Mouse (Mus musculus) kidney, embryonic 15.5 days (tissue): Measurements from ENCODE around the gene Ccdc51. TPM values are rescaled to one million over a fixed set of nuclear protein-coding genes. Genes with fewer than 3 reads are reported as not detected.

ENCODE experiments used
- ATAC-seq: fragments of 200-750 bp; cut with Nextera tagmentation; replicated peaks from 2 replicates; pipeline ENCODE4 v1.8.0; 2017; ENCODE audit warnings: moderate TSS enrichment; ENCODE audit not compliant: low FRiP score
- H3K27ac ChIP-seq: fragments of 300-500 bp; sonication (generic); 2 replicates; pipeline ENCODE4 v1.5.1; 2015; ENCODE audit warnings: mild to moderate bottlenecking, inconsistent platforms
- H3K27me3 ChIP-seq: fragments of 300-500 bp; sonication (generic); 2 replicates; pipeline ENCODE4 v1.6.1; 2015; ENCODE audit warnings: inconsistent platforms
- H3K36me3 ChIP-seq: fragments of 300-500 bp; sonication (generic); 2 replicates; pipeline ENCODE4 v1.6.1; 2015; ENCODE audit warnings: inconsistent platforms
- H3K4me1 ChIP-seq: fragments of 300-500 bp; sonication (generic); 2 replicates; pipeline ENCODE4 v1.6.1; 2015; ENCODE audit warnings: inconsistent platforms
- H3K4me2 ChIP-seq: fragments of 300-500 bp; sonication (generic); 2 replicates; pipeline ENCODE4 v1.6.1; 2015; ENCODE audit warnings: moderate library complexity, mild to moderate bottlenecking, inconsistent platforms
- H3K4me3 ChIP-seq: fragments of 300-500 bp; sonication (generic); replicated peaks from 2 replicates; pipeline ENCODE4 v1.5.1; 2015; ENCODE audit warnings: mild to moderate bottlenecking, inconsistent platforms
- H3K9ac ChIP-seq: fragments of 300-500 bp; sonication (generic); 2 replicates; pipeline ENCODE4 v1.6.1; 2015; ENCODE audit warnings: mild to moderate bottlenecking, inconsistent platforms
- H3K9me3 ChIP-seq: fragments of 300-500 bp; sonication (generic); replicated peaks from 2 replicates; pipeline ENCODE4 v1.6.1; 2016; ENCODE audit warnings: inconsistent platforms
- WGBS: fragments of 180-500 bp; shearing (Covaris S2); methylation state at CpG from one replicate; pipeline ENCODE4 v1.1.7; 2015; ENCODE audit warnings: mixed read lengths; 5-methylcytosine and 5-hydroxymethylcytosine counted together
- polyA plus RNA-seq: library from polyadenylated mRNA; unstranded; fragments of >200 nt; fragmentation: Nextera tagmentation; extraction: Ambion mirVana; gene quantifications from 2 replicates; pipeline ENCODE4 v1.2.1, GENCODE M21; 2015

Gene Ccdc51
- polyA plus RNA-seq, 1 experiment from 2014 or later, result 12.9 TPM

DNA sequence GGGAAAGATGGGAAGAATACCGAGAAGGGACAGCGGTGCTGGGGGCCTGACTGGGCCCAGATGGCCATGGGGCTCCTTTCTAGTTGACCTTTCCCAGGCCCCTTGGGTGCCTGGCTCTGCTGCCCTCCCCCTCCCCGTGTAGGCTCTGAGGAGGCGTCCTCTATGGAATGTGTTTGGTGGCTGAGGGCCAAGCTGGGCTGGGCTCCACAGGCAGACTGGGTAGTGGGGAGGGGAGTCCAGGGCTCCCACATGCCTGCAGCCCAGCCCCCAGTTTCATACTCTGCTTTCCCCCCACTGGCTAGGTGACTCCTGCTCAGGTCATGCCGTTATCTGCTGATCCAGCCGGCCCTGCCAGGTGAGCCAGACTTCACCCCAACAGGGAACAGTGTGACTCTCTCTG lies 16.7 kb downstream of the Ccdc51 start:
- Histone ChIP-seq H3K9ac (peak overlapping the region; percentile 0; the same call in 1 of the 2 replicates), H3K27me3 (no peaks in the 10 kb centered on the region), H3K4me2 (peak overlapping the region; percentile 86), H3K4me3 (0 out of 2 replicates have a peak overlapping the region, but pooled peaks have one; percentile 5), H3K27ac (peak overlapping the region; percentile 98), H3K36me3 (peaks cover 37% of the 10 kb centered on the region), H3K4me1 (peaks cover 72% of the 10 kb centered on the region), H3K9me3 (no peaks in the 10 kb centered on the region)
- WGBS, result 33% methylated on average over 6 of the region's 6 CpGs
- 0 out of 2 replicates have a peak, but pooled peaks have one; percentile 8 for ATAC-seq

GRCm38 (mm10) chr9:109100307-109100928 lies 18.1 kb downstream of the Ccdc51 start:
- no peak overlapping the region for H3K9ac ChIP-seq
- H3K27ac ChIP-seq, result peak overlapping the region; percentile 37; the same call in 1 of the 2 replicates
- H3K4me2 ChIP-seq, result no peak overlapping the region
- H3K27me3 ChIP-seq, result no peaks in the 10 kb centered on the region
- peaks cover 76% of the 10 kb centered on the region for H3K4me1 ChIP-seq
- WGBS, result 83% methylated on average over 20 of the region's 20 CpGs
- peaks cover 48% of the 10 kb centered on the region for H3K36me3 ChIP-seq
- no peaks in the 10 kb centered on the region for H3K9me3 ChIP-seq
- no peak overlapping the region for H3K4me3 ChIP-seq
- no peak for ATAC-seq

DNA sequence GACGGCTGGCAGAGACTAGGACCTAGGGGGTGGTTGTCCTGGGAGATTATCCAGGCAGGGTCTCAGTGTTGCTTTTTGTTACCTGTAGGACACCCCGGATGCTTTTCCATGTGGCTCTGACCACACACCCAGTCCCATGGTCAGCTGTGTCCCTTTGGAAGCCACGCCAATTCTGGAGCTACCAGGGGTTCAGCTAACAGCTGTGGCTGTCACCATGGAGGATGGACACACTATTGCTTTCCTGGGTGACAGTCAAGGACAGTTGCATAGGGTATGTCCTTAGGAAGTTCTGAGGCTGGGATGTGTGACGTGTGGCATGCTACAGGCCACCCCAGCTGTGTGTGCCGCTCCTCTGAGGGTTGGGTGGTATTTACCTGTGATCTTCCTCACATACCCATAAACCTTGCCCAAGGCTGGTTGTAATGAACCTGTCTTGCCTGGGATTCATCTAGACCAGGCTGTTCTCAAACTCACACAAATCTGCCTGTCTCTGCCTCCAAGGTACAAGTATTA lies 19.7 kb downstream of the Ccdc51 start:
- H3K4me1 ChIP-seq, result peaks cover 81% of the 10 kb centered on the region
- H3K4me2 ChIP-seq, result no peak overlapping the region
- 87% methylated on average over 5 of the region's 5 CpGs for WGBS
- no peak overlapping the region for H3K4me3 ChIP-seq
- peaks cover 63% of the 10 kb centered on the region for H3K36me3 ChIP-seq
- H3K27me3 ChIP-seq, result no peaks in the 10 kb centered on the region
- no peak overlapping the region for H3K27ac ChIP-seq
- H3K9ac ChIP-seq, result no peak overlapping the region
- no peaks in the 10 kb centered on the region for H3K9me3 ChIP-seq
- no peak for ATAC-seq

- Histone ChIP-seq H3K4me2 (no peak overlapping the region), H3K36me3 (peaks cover 64% of the 10 kb centered on the region), H3K27me3 (no peaks in the 10 kb centered on the region), H3K27ac (no peak overlapping the region), H3K4me3 (no peak overlapping the region), H3K9ac (no peak overlapping the region), H3K4me1 (peaks cover 80% of the 10 kb centered on the region), H3K9me3 (no peaks in the 10 kb centered on the region)
- WGBS, result 91% methylated on average over 3 of the region's 3 CpGs
- no peak for ATAC-seq
These were observed 20.2 kb downstream of the Ccdc51 start for GRCm38 (mm10) chr9:109102541-109102940.

DNA sequence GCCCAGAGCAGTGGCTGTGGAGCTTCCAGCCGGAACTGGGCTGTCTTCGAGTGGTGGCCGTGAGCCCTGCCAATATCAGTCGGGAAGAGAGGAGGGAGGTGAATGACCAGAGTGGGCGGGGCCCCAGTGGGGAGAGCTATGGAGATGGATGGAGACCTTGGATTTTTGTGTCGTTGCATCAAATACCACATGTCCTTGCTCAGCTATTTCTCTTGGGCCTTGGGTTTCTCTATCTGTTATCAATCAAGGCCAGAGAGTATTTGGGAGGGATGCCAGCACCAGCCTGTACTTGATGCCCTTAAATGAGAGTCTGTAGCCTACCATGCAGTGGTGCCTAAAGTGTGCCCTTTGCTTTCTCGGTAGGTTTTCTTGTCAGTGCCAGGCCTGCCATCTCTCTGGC lies 21.0 kb downstream of the Ccdc51 start:
- no peak overlapping the region for H3K4me2 ChIP-seq
- H3K4me3 ChIP-seq, result no peak overlapping the region
- no peak overlapping the region for H3K27ac ChIP-seq
- 77% methylated on average over 7 of the region's 7 CpGs for WGBS
- ATAC-seq, result no peak
- H3K9me3 ChIP-seq, result no peaks in the 10 kb centered on the region
- H3K9ac ChIP-seq, result no peak overlapping the region
- peaks cover 80% of the 10 kb centered on the region for H3K4me1 ChIP-seq
- H3K36me3 ChIP-seq, result peaks cover 70% of the 10 kb centered on the region
- no peaks in the 10 kb centered on the region for H3K27me3 ChIP-seq

DNA sequence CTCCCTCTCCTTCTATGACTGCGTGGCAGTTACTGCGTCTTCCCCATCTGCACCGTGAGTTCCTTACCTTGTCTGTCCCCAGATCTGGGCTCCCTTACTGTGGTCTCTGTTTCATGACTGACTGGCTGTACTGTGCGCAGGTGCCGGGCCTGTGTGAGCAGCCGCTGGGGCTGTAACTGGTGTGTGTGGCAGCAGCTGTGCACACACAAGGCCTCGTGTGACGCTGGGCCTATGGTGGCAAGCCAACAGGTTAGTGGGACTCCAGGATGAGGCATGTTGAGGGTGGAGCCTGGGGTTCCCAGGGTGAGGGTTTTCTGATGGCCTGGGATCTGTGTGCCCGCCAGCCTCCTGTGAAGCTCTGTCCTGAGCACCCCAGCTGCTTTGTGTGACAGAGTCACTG lies 21.8 kb downstream of the Ccdc51 start:
- no peak for ATAC-seq
- Histone ChIP-seq H3K4me3 (no peak overlapping the region), H3K4me2 (no peak overlapping the region), H3K27me3 (no peaks in the 10 kb centered on the region), H3K27ac (peak overlapping the region; percentile 3; the same call in 1 of the 2 replicates), H3K4me1 (peaks cover 77% of the 10 kb centered on the region), H3K9ac (no peak overlapping the region), H3K36me3 (peaks cover 78% of the 10 kb centered on the region), H3K9me3 (no peaks in the 10 kb centered on the region)
- WGBS, result 94% methylated on average over 9 of the region's 9 CpGs

DNA sequence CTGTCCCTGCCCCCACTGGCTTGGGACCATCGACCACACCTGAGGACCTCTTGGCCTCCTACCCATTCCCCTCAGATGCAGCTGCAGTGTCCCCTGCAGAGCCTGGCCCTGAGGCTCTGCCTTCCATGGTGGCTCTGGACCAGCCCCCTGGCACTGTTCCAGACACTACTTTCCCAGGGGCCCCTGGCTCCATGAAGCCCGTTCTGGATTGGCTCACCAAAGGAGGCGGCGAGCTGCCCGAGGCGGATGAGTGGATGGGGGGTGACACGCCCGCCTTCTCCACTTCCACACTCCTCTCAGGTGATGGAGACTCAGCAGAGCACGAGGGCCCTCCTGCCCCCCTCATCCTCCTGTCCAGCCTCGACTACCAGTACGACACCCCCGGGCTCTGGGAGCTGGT lies 22.7 kb downstream of the Ccdc51 start:
- Histone ChIP-seq H3K27ac (0 out of 2 replicates have a peak overlapping the region, but pooled peaks have one; percentile 14), H3K9ac (no peak overlapping the region), H3K4me2 (no peak overlapping the region), H3K9me3 (no peaks in the 10 kb centered on the region), H3K27me3 (no peaks in the 10 kb centered on the region), H3K36me3 (peaks cover 85% of the 10 kb centered on the region), H3K4me3 (no peak overlapping the region), H3K4me1 (peaks cover 68% of the 10 kb centered on the region)
- 70% methylated on average over 12 of the region's 12 CpGs for WGBS
- ATAC-seq, result no peak

GRCm38 (mm10) chr9:109105648-109106047 lies 23.4 kb downstream of the Ccdc51 start:
- H3K4me3 ChIP-seq, result no peak overlapping the region
- no peak for ATAC-seq
- peaks cover 63% of the 10 kb centered on the region for H3K4me1 ChIP-seq
- H3K27me3 ChIP-seq, result no peaks in the 10 kb centered on the region
- 86% methylated on average over 12 of the region's 12 CpGs for WGBS
- peak overlapping the region; percentile 14; the same call in 1 of the 2 replicates for H3K27ac ChIP-seq
- H3K9ac ChIP-seq, result no peak overlapping the region
- H3K36me3 ChIP-seq, result peaks cover 85% of the 10 kb centered on the region
- no peaks in the 10 kb centered on the region for H3K9me3 ChIP-seq
- no peak overlapping the region for H3K4me2 ChIP-seq

GRCm38 (mm10) chr9:109107341-109107740 lies 25.0 kb downstream of the Ccdc51 start:
- WGBS, result 19% methylated on average over 5 of the region's 6 CpGs
- Histone ChIP-seq H3K9ac (no peak overlapping the region), H3K4me3 (no peak overlapping the region), H3K4me1 (peaks cover 57% of the 10 kb centered on the region), H3K27me3 (no peaks in the 10 kb centered on the region), H3K36me3 (peaks cover 89% of the 10 kb centered on the region), H3K27ac (peak overlapping the region; percentile 76), H3K9me3 (no peaks in the 10 kb centered on the region), H3K4me2 (peak overlapping the region; percentile 15; the same call in 1 of the 2 replicates)
- peak; percentile 77 for ATAC-seq

- Histone ChIP-seq H3K4me2 (no peak overlapping the region), H3K9me3 (no peaks in the 10 kb centered on the region), H3K36me3 (peaks cover 94% of the 10 kb centered on the region), H3K4me1 (peaks cover 35% of the 10 kb centered on the region), H3K4me3 (no peak overlapping the region), H3K27ac (no peak overlapping the region), H3K9ac (no peak overlapping the region), H3K27me3 (no peaks in the 10 kb centered on the region)
- WGBS, result 84% methylated on average over 11 of the region's 11 CpGs
- ATAC-seq, result no peak
These were observed 27.9 kb downstream of the Ccdc51 start for GRCm38 (mm10) chr9:109110240-109110639.

DNA sequence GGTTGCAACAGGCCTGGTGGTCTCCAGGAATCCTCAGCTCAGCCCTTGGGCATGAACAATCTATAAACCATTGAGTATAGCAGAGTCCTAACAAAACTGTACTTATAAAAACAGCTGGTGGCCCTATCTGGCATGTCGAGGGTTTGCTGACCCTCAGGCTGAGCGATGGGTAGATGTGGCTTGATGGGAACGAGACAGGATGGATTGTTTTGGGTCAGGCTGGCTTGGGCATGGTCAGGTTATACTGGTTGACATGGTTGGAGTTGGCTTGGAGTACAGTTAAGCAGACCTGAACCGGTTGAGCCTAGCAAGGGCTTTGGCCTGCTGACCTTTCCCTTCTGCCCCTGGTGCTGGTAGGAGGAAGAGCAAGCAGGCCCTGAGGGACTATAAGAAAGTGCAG lies 28.8 kb downstream of the Ccdc51 start:
- H3K4me1 ChIP-seq, result peaks cover 26% of the 10 kb centered on the region
- H3K27me3 ChIP-seq, result no peaks in the 10 kb centered on the region
- no peak overlapping the region for H3K9ac ChIP-seq
- H3K9me3 ChIP-seq, result no peaks in the 10 kb centered on the region
- no peak overlapping the region for H3K27ac ChIP-seq
- H3K4me2 ChIP-seq, result no peak overlapping the region
- H3K4me3 ChIP-seq, result no peak overlapping the region
- 81% methylated on average over 4 of the region's 4 CpGs for WGBS
- peaks cover 94% of the 10 kb centered on the region for H3K36me3 ChIP-seq
- ATAC-seq, result no peak

DNA sequence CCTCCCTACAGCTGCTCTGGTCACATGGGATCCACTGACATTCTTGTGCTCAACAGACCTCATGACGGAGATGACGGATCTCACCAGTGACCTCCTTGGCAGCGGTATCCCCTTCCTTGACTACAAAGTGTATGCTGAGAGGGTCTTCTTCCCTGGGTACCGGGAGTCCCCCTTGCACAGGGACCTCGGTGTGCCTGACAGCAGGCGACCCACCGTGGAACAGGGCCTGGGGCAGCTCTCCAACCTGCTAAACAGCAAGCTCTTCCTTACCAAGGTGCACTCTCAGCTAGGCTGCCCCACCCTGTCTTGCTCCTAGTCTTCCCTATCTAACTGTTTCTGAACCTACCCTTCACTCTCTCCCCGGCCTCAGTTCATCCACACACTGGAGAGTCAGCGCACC lies 29.3 kb downstream of the Ccdc51 start:
- H3K27me3 ChIP-seq, result no peaks in the 10 kb centered on the region
- peaks cover 21% of the 10 kb centered on the region for H3K4me1 ChIP-seq
- no peak for ATAC-seq
- H3K9ac ChIP-seq, result no peak overlapping the region
- H3K27ac ChIP-seq, result no peak overlapping the region
- H3K4me3 ChIP-seq, result no peak overlapping the region
- WGBS, result 87% methylated on average over 9 of the region's 9 CpGs
- peaks cover 94% of the 10 kb centered on the region for H3K36me3 ChIP-seq
- H3K9me3 ChIP-seq, result no peaks in the 10 kb centered on the region
- H3K4me2 ChIP-seq, result no peak overlapping the region
